Mouse (Mus musculus): Measurements from ENCODE around the gene Retreg3.
A peak's percentile ranks its signal among the peaks of the same experiment; 100 is the strongest.

The Retreg3 gene

GRCm38 (mm10) chr11:101111178-101111577 is 8.5 kb downstream of the Retreg3 start:
- DNase-seq = no peak

GRCm38 (mm10) chr11:101110708-101111107 is 9.0 kb downstream of the Retreg3 start:
- DNase-seq = no peak

GRCm38 (mm10) chr11:101109351-101109750 is 10.3 kb downstream of the Retreg3 start:
- no peak for DNase-seq

- no peak for DNase-seq
These were observed 16.7 kb downstream of the Retreg3 start for GRCm38 (mm10) chr11:101103011-101103410.

- no peak for DNase-seq
These were observed 21.5 kb downstream of the Retreg3 start for GRCm38 (mm10) chr11:101098231-101098630.

GRCm38 (mm10) chr11:101095314-101096024 is 24.2 kb downstream of the Retreg3 start, which contains the start of gene Psmc3ip:
TSS of gene Psmc3ip (minus strand) at chr11:101095436.
- DNase-seq = peak; percentile 96

GRCm38 (mm10) chr11:101094930-101095313 is 24.8 kb downstream of the Retreg3 start:
- no peak for DNase-seq

GRCm38 (mm10) chr11:101089931-101090330 is 29.8 kb downstream of the Retreg3 start:
- DNase-seq = no peak

- peak; percentile 67 for DNase-seq
These were observed 32.0 kb downstream of the Retreg3 start for GRCm38 (mm10) chr11:101087682-101088055.

GRCm38 (mm10) chr11:101086756-101087681 is 32.7 kb downstream of the Retreg3 start, which contains the start of gene Mlx:
TSS of gene Mlx (plus strand) at chr11:101087277.
- DNase-seq = peak; percentile 92

- DNase-seq = peak; percentile 63
These were observed 33.4 kb downstream of the Retreg3 start for GRCm38 (mm10) chr11:101086323-101086674.

GRCm38 (mm10) chr11:101085617-101086322 is 33.9 kb downstream of the Retreg3 start:
- peak; percentile 48 for DNase-seq

- no peak for DNase-seq
These were observed 34.9 kb downstream of the Retreg3 start for GRCm38 (mm10) chr11:101084811-101085210.

- DNase-seq = peak; percentile 65
These were observed 35.4 kb downstream of the Retreg3 start for GRCm38 (mm10) chr11:101084246-101084645.

GRCm38 (mm10) chr11:101083083-101083697 is 36.5 kb downstream of the Retreg3 start:
- DNase-seq = peak; percentile 79

GRCm38 (mm10) chr11:101082208-101083082 is 37.2 kb downstream of the Retreg3 start, which contains the start of gene Coasy:
TSS of gene Coasy (plus strand) at chr11:101082565.
- DNase-seq = peak; percentile 93

GRCm38 (mm10) chr11:101081659-101082058 is 38.0 kb downstream of the Retreg3 start:
- no peak for DNase-seq

- DNase-seq = no peak
These were observed 39.3 kb downstream of the Retreg3 start for GRCm38 (mm10) chr11:101080421-101080820.

- DNase-seq = no peak
These were observed 39.9 kb downstream of the Retreg3 start for GRCm38 (mm10) chr11:101079746-101080145.

GRCm38 (mm10) chr11:101078121-101078520 is 41.6 kb downstream of the Retreg3 start, which contains the start of gene Hsd17b1:
TSS of gene Hsd17b1 (plus strand) at chr11:101078411.
- no peak for DNase-seq

- DNase-seq = peak; percentile 65
These were observed 47.8 kb downstream of the Retreg3 start for GRCm38 (mm10) chr11:101071810-101072428.

All from cerebellum, adult 9-11 months (tissue).